Mouse (Mus musculus) hindbrain, embryonic 16.5 days (tissue): ENCODE data around the gene Tbc1d20. TPM values are rescaled to one million over a fixed set of nuclear protein-coding genes. Genes with fewer than 3 reads are reported as not detected.
"Not testable (repeated sequence)": the region's sequence is repeated elsewhere in the genome, so short reads cannot be mapped to it uniquely, and the experiment has no call there.

Source experiments
- ATAC-seq: fragments of 200-750 bp; cut with Nextera tagmentation; 2 replicates; pipeline ENCODE4 v1.8.0; 2017; ENCODE audit warnings: moderate TSS enrichment, moderate library complexity
- H3K27ac ChIP-seq: fragments of 300-500 bp; sonication (generic); 2 replicates; pipeline ENCODE4 v1.5.1; 2014; ENCODE audit warnings: low read depth, mild to moderate bottlenecking, control low read depth, low read length, moderate library complexity
- H3K27me3 ChIP-seq: fragments of 300-500 bp; sonication (generic); replicated peaks from 2 replicates; pipeline ENCODE4 v1.6.1; 2014; ENCODE audit warnings: low read length; ENCODE audit not compliant: control insufficient read depth, insufficient read depth
- H3K36me3 ChIP-seq: fragments of 300-500 bp; sonication (generic); 2 replicates; pipeline ENCODE4 v1.6.1; 2014; ENCODE audit warnings: mild to moderate bottlenecking, low read length, moderate library complexity, mixed read lengths; ENCODE audit not compliant: control insufficient read depth, insufficient read depth
- H3K4me1 ChIP-seq: fragments of 300-500 bp; sonication (generic); 2 replicates; pipeline ENCODE4 v1.6.1; 2014; ENCODE audit warnings: low read depth, low read length; ENCODE audit not compliant: control insufficient read depth, insufficient read depth
- H3K4me2 ChIP-seq: fragments of 300-500 bp; sonication (generic); 2 replicates; pipeline ENCODE4 v1.6.1; 2014; ENCODE audit warnings: mild to moderate bottlenecking, low read length, control low read depth, moderate library complexity
- H3K4me3 ChIP-seq: fragments of 300-500 bp; sonication (generic); 2 replicates; pipeline ENCODE4 v1.5.1; 2014; ENCODE audit warnings: mild to moderate bottlenecking, low read length, control low read depth, moderate library complexity
- H3K9ac ChIP-seq: fragments of 300-500 bp; sonication (generic); 2 replicates; pipeline ENCODE4 v1.6.1; 2014; ENCODE audit warnings: low read depth, mild to moderate bottlenecking, control low read depth, low read length, moderate library complexity
- H3K9me3 ChIP-seq: fragments of 300-500 bp; sonication (generic); 2 replicates; pipeline ENCODE4 v1.6.1; 2014; ENCODE audit warnings: mild to moderate bottlenecking, low read length, moderate library complexity; ENCODE audit not compliant: control insufficient read depth
- WGBS: fragments of 180-500 bp; shearing (Covaris S2); extraction: QIAGEN DNeasy Blood & Tissue Kit; methylation state at CpG from one replicate; pipeline ENCODE4 v1.1.7; 2014; 5-methylcytosine and 5-hydroxymethylcytosine counted together
- polyA plus RNA-seq: library from polyadenylated mRNA; unstranded; fragments of >200 nt; fragmentation: Nextera tagmentation; extraction: Ambion mirVana; gene quantifications from 2 replicates; pipeline ENCODE4 v1.2.1, GENCODE M21; 2015

Tbc1d20 gene
- polyA plus RNA-seq, 1 experiment from 2014 or later, result 31.2 TPM

GRCm38 (mm10) chr2:152344361-152344760 lies 50.7 kb downstream of the Tbc1d20 start:
- peak; percentile 24 for ATAC-seq

GRCm38 (mm10) chr2:152344909-152345308 lies 51.3 kb downstream of the Tbc1d20 start:
- no peaks in the 10 kb centered on the region for H3K9me3 ChIP-seq
- H3K4me1 ChIP-seq, result peaks cover 6% of the 10 kb centered on the region
- no peak overlapping the region; the same call in 1 of the 2 replicates for H3K9ac ChIP-seq
- no peak for ATAC-seq
- H3K4me3 ChIP-seq, result no peak overlapping the region
- H3K36me3 ChIP-seq, result no peaks in the 10 kb centered on the region
- WGBS, result 70% methylated on average over 5 of the region's 5 CpGs
- no peak overlapping the region for H3K4me2 ChIP-seq
- peaks cover 3% of the 10 kb centered on the region; the same call in 1 of the 2 replicates for H3K27me3 ChIP-seq
- no peak overlapping the region for H3K27ac ChIP-seq

More at GRCm38 (mm10) chr2:152344361-152344760, 50.7 kb downstream of the Tbc1d20 start:
- H3K4me3 ChIP-seq, result peak overlapping the region; percentile 60
- peak overlapping the region; percentile 97 for H3K4me2 ChIP-seq
- 7% methylated on average over 10 of the region's 10 CpGs for WGBS
- H3K36me3 ChIP-seq, result no peaks in the 10 kb centered on the region
- no peaks in the 10 kb centered on the region for H3K9me3 ChIP-seq
- H3K4me1 ChIP-seq, result peaks cover 6% of the 10 kb centered on the region
- peaks cover 3% of the 10 kb centered on the region; the same call in 1 of the 2 replicates for H3K27me3 ChIP-seq
- H3K9ac ChIP-seq, result peak overlapping the region; percentile 74
- no peak overlapping the region for H3K27ac ChIP-seq

GRCm38 (mm10) chr2:152345393-152345792 lies 51.8 kb downstream of the Tbc1d20 start:
- 75% methylated on average over 6 of the region's 6 CpGs for WGBS
- no peak for ATAC-seq
- H3K9me3 ChIP-seq, result no peaks in the 10 kb centered on the region
- H3K36me3 ChIP-seq, result no peaks in the 10 kb centered on the region
- H3K27ac ChIP-seq, result no peak overlapping the region
- H3K9ac ChIP-seq, result no peak overlapping the region
- peaks cover 3% of the 10 kb centered on the region; the same call in 1 of the 2 replicates for H3K27me3 ChIP-seq
- peaks cover 6% of the 10 kb centered on the region for H3K4me1 ChIP-seq
- H3K4me2 ChIP-seq, result no peak overlapping the region
- no peak overlapping the region for H3K4me3 ChIP-seq

- Histone ChIP-seq H3K4me1 (peaks cover 6% of the 10 kb centered on the region), H3K9ac (no peak overlapping the region), H3K4me3 (no peak overlapping the region), H3K27me3 (peaks cover 3% of the 10 kb centered on the region; the same call in 1 of the 2 replicates), H3K9me3 (no peaks in the 10 kb centered on the region), H3K4me2 (no peak overlapping the region), H3K36me3 (no peaks in the 10 kb centered on the region), H3K27ac (no peak overlapping the region)
- no peak for ATAC-seq
- WGBS, result 50% methylated on average over 9 of the region's 9 CpGs
Observed at GRCm38 (mm10) chr2:152346776-152347465, 53.3 kb downstream of the Tbc1d20 start.

- Histone ChIP-seq H3K27ac (no peak overlapping the region), H3K9me3 (no peaks in the 10 kb centered on the region), H3K36me3 (no peaks in the 10 kb centered on the region), H3K27me3 (peaks cover 3% of the 10 kb centered on the region; the same call in 1 of the 2 replicates), H3K4me2 (no peak overlapping the region), H3K9ac (no peak overlapping the region), H3K4me1 (peaks cover 6% of the 10 kb centered on the region), H3K4me3 (no peak overlapping the region)
- 81% methylated on average over 2 of the region's 2 CpGs for WGBS
- ATAC-seq, result no peak
Observed at GRCm38 (mm10) chr2:152347722-152348121, 54.1 kb downstream of the Tbc1d20 start.

GRCm38 (mm10) chr2:152349205-152349604 lies 55.6 kb downstream of the Tbc1d20 start:
- peaks cover 3% of the 10 kb centered on the region; the same call in 1 of the 2 replicates for H3K27me3 ChIP-seq

GRCm38 (mm10) chr2:152349842-152350540 lies 56.4 kb downstream of the Tbc1d20 start:
- peaks cover 3% of the 10 kb centered on the region; the same call in 1 of the 2 replicates for H3K27me3 ChIP-seq
- 0 out of 2 replicates have a peak, but pooled peaks have one; percentile 14 for ATAC-seq
- no peak overlapping the region for H3K4me2 ChIP-seq
- H3K27ac ChIP-seq, result no peak overlapping the region
- no peaks in the 10 kb centered on the region for H3K36me3 ChIP-seq
- no peaks in the 10 kb centered on the region for H3K4me1 ChIP-seq
- WGBS, result 86% methylated on average over 7 of the region's 8 CpGs
- H3K4me3 ChIP-seq, result no peak overlapping the region
- H3K9ac ChIP-seq, result no peak overlapping the region
- H3K9me3 ChIP-seq, result no peaks in the 10 kb centered on the region

More at GRCm38 (mm10) chr2:152349205-152349604, 55.6 kb downstream of the Tbc1d20 start:
- WGBS, result 82% methylated on average over 6 of the region's 6 CpGs
- Histone ChIP-seq H3K4me1 (peaks cover 5% of the 10 kb centered on the region), H3K36me3 (no peaks in the 10 kb centered on the region), H3K9me3 (no peaks in the 10 kb centered on the region), H3K4me2 (no peak overlapping the region), H3K9ac (no peak overlapping the region), H3K27ac (no peak overlapping the region), H3K4me3 (no peak overlapping the region)
- ATAC-seq, result no peak

- Histone ChIP-seq H3K27me3 (no peaks in the 10 kb centered on the region), H3K4me1 (no peaks in the 10 kb centered on the region), H3K36me3 (no peaks in the 10 kb centered on the region), H3K9me3 (no peaks in the 10 kb centered on the region), H3K4me2 (no peak overlapping the region), H3K9ac (no peak overlapping the region), H3K4me3 (no peak overlapping the region), H3K27ac (no peak overlapping the region)
- WGBS, result 90% methylated on average over 3 of the region's 3 CpGs
- no peak for ATAC-seq
Observed at GRCm38 (mm10) chr2:152357254-152357653, 63.6 kb downstream of the Tbc1d20 start.

- WGBS, result 73% methylated on average over 5 of the region's 5 CpGs
- not testable (repeated sequence) for H3K4me2 ChIP-seq, H3K4me1 ChIP-seq, H3K27me3 ChIP-seq, H3K27ac ChIP-seq, H3K36me3 ChIP-seq, H3K9me3 ChIP-seq, ATAC-seq, H3K9ac ChIP-seq, H3K4me3 ChIP-seq
Observed at GRCm38 (mm10) chr2:152358977-152359376, 65.3 kb downstream of the Tbc1d20 start.
